Mouse (Mus musculus) C2C12 (cell line): ENCODE measurements around the gene Diras2. TPM values are rescaled to one million over a fixed set of nuclear protein-coding genes. Genes with fewer than 3 reads are reported as not detected.

Experiments
- H3K27me3 ChIP-seq: one replicate; pipeline ENCODE4 v1.6.1; 2011; ENCODE audit not compliant: control insufficient read depth, insufficient read depth, insufficient read length
- H3K36me3 ChIP-seq: one replicate; pipeline ENCODE4 v1.6.1; 2011; ENCODE audit not compliant: control insufficient read depth, insufficient read depth
- H3K4me3 ChIP-seq: one replicate; pipeline ENCODE4 v1.5.1; 2011; ENCODE audit warnings: mild to moderate bottlenecking, control low read depth; ENCODE audit not compliant: poor library complexity, insufficient read depth, severe bottlenecking
- H3K79me2 ChIP-seq: one replicate; pipeline ENCODE4 v1.6.1; 2011; ENCODE audit not compliant: control insufficient read depth, insufficient read depth
- H3K79me3 ChIP-seq: one replicate; pipeline ENCODE4 v1.6.1; 2011; ENCODE audit warnings: low read depth, control low read depth
- H3ac ChIP-seq: one replicate; pipeline ENCODE3; 2011; ENCODE audit warnings: low read depth; ENCODE audit not compliant: control insufficient read depth, insufficient read length
- CEBPB ChIP-seq: IDR thresholded peaks from one replicate; pipeline ENCODE4 v1.6.1; 2011; ENCODE audit warnings: low read depth, mild to moderate bottlenecking, control low read depth, moderate library complexity
- CTCF ChIP-seq: IDR thresholded peaks from one replicate; pipeline ENCODE4 v1.5.1; 2011; ENCODE audit not compliant: control insufficient read depth, insufficient read depth, insufficient read length
- FOSL1 ChIP-seq: IDR thresholded peaks from one replicate; pipeline ENCODE4 v1.8.0; 2011; ENCODE audit warnings: mild to moderate bottlenecking, low read length; ENCODE audit not compliant: poor library complexity, insufficient read depth, severe bottlenecking
- MAX ChIP-seq: IDR thresholded peaks from one replicate; pipeline ENCODE4 v1.6.1; 2011; ENCODE audit warnings: mild to moderate bottlenecking, control low read depth
- MYOD1 ChIP-seq: IDR thresholded peaks from one replicate; pipeline ENCODE4 v1.6.1; 2011; ENCODE audit warnings: low read depth; ENCODE audit not compliant: control insufficient read depth, insufficient read length
- MYOG ChIP-seq: IDR thresholded peaks from one replicate; pipeline ENCODE4 v1.6.1; 2011; ENCODE audit not compliant: control insufficient read depth, insufficient read length; ENCODE audit errors: extremely low read depth
- USF1 ChIP-seq: IDR thresholded peaks from one replicate; pipeline ENCODE4 v1.6.1; 2011; ENCODE audit warnings: low read depth, mild to moderate bottlenecking, control low read depth, moderate library complexity
- long read RNA-seq, 2 experiments: library from polyadenylated mRNA; unstranded; transcript quantifications; one replicate each; pipeline ENCODE4 v2.0.0; 2019 to 2020
- polyA plus RNA-seq: library from polyadenylated mRNA; unstranded; fragments of >200 nt; fragmentation: generic; extraction: Trizol; gene quantifications from one replicate; pipeline ENCODE4 v1.2.1, GENCODE M21; 2012; ENCODE audit warnings: missing spikeins

Diras2 gene
- polyA plus RNA-seq = 0.15 TPM
- long read RNA-seq, experiment 1 = 0 reads
- long read RNA-seq, experiment 2 = 0 reads

- Histone ChIP-seq H3K36me3 (no peaks in the 10 kb centered on the region), H3ac (no peak within 1 kb of the TSS), H3K79me3 (no peaks in the 10 kb centered on the region), H3K4me3 (no peak within 1 kb of the TSS), H3K79me2 (no peaks in the 10 kb centered on the region), H3K27me3 (no peaks in the 10 kb centered on the region)
- no peak for TF ChIP-seq MYOD1
- TF ChIP-seq CTCF = no peak
- TF ChIP-seq USF1 = no peak
- no peak for TF ChIP-seq MAX
- no peak for TF ChIP-seq FOSL1
Measured at GRCm38 (mm10) chr13:52531121-52531520, at the start of gene Diras2. Diras2 (minus strand) TSS chr13:52531279.

GRCm38 (mm10) chr13:52578776-52579175 is 47.7 kb upstream of the Diras2 start:
- TF ChIP-seq MAX = no peak
- no peak for TF ChIP-seq CEBPB
- no peak for TF ChIP-seq MYOG
- TF ChIP-seq CTCF = no peak
- TF ChIP-seq USF1 = no peak
- TF ChIP-seq MYOD1 = no peak
- no peaks in the 10 kb centered on the region for H3K79me3 ChIP-seq
- H3K4me3 ChIP-seq = no peak overlapping the region
- H3K79me2 ChIP-seq = no peaks in the 10 kb centered on the region
- no peaks in the 10 kb centered on the region for H3K27me3 ChIP-seq
- no peaks in the 10 kb centered on the region for H3K36me3 ChIP-seq
- H3ac ChIP-seq = no peak overlapping the region

DNA sequence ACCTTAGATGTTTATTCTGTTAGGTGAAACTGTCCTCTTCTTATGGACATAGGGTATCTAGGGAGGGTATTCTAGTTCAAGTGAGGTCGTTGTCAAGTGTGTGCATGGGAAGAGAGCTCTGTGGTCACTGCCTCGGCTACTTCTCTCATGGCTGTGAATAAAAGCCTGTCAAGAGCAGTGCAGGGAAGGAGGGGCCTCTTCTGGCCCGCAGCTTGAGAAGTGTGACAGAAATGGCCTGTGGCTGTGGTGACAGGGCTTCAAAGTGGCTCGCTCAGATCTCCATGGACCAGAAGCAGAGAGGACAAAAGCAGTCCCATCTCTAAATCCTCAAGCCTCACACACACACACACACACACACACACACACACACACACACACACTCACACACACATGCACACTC is 46.9 kb upstream of the Diras2 start:
- H3K79me3 ChIP-seq = no peaks in the 10 kb centered on the region
- H3K4me3 ChIP-seq = no peak overlapping the region
- H3K79me2 ChIP-seq = no peaks in the 10 kb centered on the region
- H3K36me3 ChIP-seq = no peaks in the 10 kb centered on the region
- TF ChIP-seq MYOD1 (no peak), CEBPB (no peak), FOSL1 (no peak), MAX (no peak), MYOG (no peak), USF1 (no peak), CTCF (no peak)
- no peaks in the 10 kb centered on the region for H3K27me3 ChIP-seq
- H3ac ChIP-seq = no peak overlapping the region

- H3K27me3 ChIP-seq = no peaks in the 10 kb centered on the region
- H3K79me2 ChIP-seq = no peaks in the 10 kb centered on the region
- no peak overlapping the region for H3K4me3 ChIP-seq
- no peaks in the 10 kb centered on the region for H3K36me3 ChIP-seq
- TF ChIP-seq USF1 (no peak), MYOG (no peak), MAX (no peak)
- no peak overlapping the region for H3ac ChIP-seq
- no peaks in the 10 kb centered on the region for H3K79me3 ChIP-seq
Measured at GRCm38 (mm10) chr13:52577326-52577920, 46.3 kb upstream of the Diras2 start.

- Histone ChIP-seq H3K27me3 (no peaks in the 10 kb centered on the region), H3K79me3 (no peaks in the 10 kb centered on the region), H3K36me3 (no peaks in the 10 kb centered on the region), H3ac (no peak overlapping the region), H3K4me3 (no peak overlapping the region), H3K79me2 (no peaks in the 10 kb centered on the region)
- TF ChIP-seq MAX (no peak), FOSL1 (no peak), USF1 (no peak), MYOD1 (no peak), CEBPB (no peak), MYOG (no peak), CTCF (no peak)
Measured at GRCm38 (mm10) chr13:52576841-52577240, 45.8 kb upstream of the Diras2 start.

DNA sequence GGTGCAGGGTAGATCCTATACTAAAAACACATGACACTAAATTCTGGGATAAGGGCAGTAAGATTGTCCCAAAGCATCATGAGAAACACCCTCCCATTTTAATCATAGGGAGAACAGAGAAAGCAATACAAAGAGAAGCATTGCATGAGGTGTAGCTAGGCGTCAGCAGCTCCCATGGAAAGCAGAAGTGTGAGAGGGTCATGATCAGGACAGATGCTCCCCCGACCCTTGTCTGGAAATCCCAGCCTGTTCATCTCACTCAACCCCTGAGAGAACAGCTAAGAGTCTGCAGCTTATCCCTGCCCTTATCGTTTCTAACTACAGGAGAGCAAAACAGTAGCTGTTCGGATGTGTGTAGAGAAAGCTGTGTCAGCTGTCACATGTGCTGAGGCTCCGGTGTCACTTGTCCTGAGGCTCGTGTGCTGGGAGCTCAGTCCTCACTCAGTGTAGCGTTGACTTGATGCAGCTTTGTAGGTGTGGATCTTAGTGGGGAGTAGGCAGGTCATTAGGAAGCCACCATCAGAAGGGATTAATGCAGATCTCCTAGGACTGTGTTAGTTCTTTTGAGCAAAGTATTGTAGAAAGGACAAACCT is 45.0 kb upstream of the Diras2 start:
- H3K79me3 ChIP-seq = no peaks in the 10 kb centered on the region
- no peak overlapping the region for H3ac ChIP-seq
- no peaks in the 10 kb centered on the region for H3K36me3 ChIP-seq
- no peaks in the 10 kb centered on the region for H3K27me3 ChIP-seq
- H3K4me3 ChIP-seq = no peak overlapping the region
- TF ChIP-seq CTCF (no peak), FOSL1 (no peak), USF1 (no peak), MYOG (no peak), MYOD1 (no peak), MAX (no peak), CEBPB (no peak)
- no peaks in the 10 kb centered on the region for H3K79me2 ChIP-seq
